Mouse (Mus musculus) C2C12 (cell line): ENCODE measurements around the gene Trp53tg5. TPM values are rescaled to one million over a fixed set of nuclear protein-coding genes. Genes with fewer than 3 reads are reported as not detected.

ENCODE experiments used
- H3K27me3 ChIP-seq: one replicate; pipeline ENCODE4 v1.6.1; 2011; ENCODE audit not compliant: control insufficient read depth, insufficient read depth, insufficient read length
- H3K36me3 ChIP-seq: one replicate; pipeline ENCODE4 v1.6.1; 2011; ENCODE audit not compliant: control insufficient read depth, insufficient read depth
- H3K4me3 ChIP-seq: one replicate; pipeline ENCODE4 v1.5.1; 2011; ENCODE audit warnings: mild to moderate bottlenecking, control low read depth; ENCODE audit not compliant: poor library complexity, insufficient read depth, severe bottlenecking
- H3K79me2 ChIP-seq: one replicate; pipeline ENCODE4 v1.6.1; 2011; ENCODE audit not compliant: control insufficient read depth, insufficient read depth
- H3K79me3 ChIP-seq: one replicate; pipeline ENCODE4 v1.6.1; 2011; ENCODE audit warnings: low read depth, control low read depth
- H3ac ChIP-seq: one replicate; pipeline ENCODE3; 2011; ENCODE audit warnings: low read depth; ENCODE audit not compliant: control insufficient read depth, insufficient read length
- CEBPB ChIP-seq: IDR thresholded peaks from one replicate; pipeline ENCODE4 v1.6.1; 2011; ENCODE audit warnings: low read depth, mild to moderate bottlenecking, control low read depth, moderate library complexity
- CTCF ChIP-seq: IDR thresholded peaks from one replicate; pipeline ENCODE4 v1.5.1; 2011; ENCODE audit not compliant: control insufficient read depth, insufficient read depth, insufficient read length
- FOSL1 ChIP-seq: IDR thresholded peaks from one replicate; pipeline ENCODE4 v1.8.0; 2011; ENCODE audit warnings: mild to moderate bottlenecking, low read length; ENCODE audit not compliant: poor library complexity, insufficient read depth, severe bottlenecking
- MAX ChIP-seq: IDR thresholded peaks from one replicate; pipeline ENCODE4 v1.6.1; 2011; ENCODE audit warnings: mild to moderate bottlenecking, control low read depth
- MYOD1 ChIP-seq: IDR thresholded peaks from one replicate; pipeline ENCODE4 v1.6.1; 2011; ENCODE audit warnings: low read depth; ENCODE audit not compliant: control insufficient read depth, insufficient read length
- MYOG ChIP-seq: IDR thresholded peaks from one replicate; pipeline ENCODE4 v1.6.1; 2011; ENCODE audit not compliant: control insufficient read depth, insufficient read length; ENCODE audit errors: extremely low read depth
- USF1 ChIP-seq: IDR thresholded peaks from one replicate; pipeline ENCODE4 v1.6.1; 2011; ENCODE audit warnings: low read depth, mild to moderate bottlenecking, control low read depth, moderate library complexity
- polyA plus RNA-seq: library from polyadenylated mRNA; unstranded; fragments of >200 nt; fragmentation: generic; extraction: Trizol; gene quantifications from one replicate; pipeline ENCODE4 v1.2.1, GENCODE M21; 2012; ENCODE audit warnings: missing spikeins

Gene Trp53tg5
- polyA plus RNA-seq, 1 experiment, result not detected

- Histone ChIP-seq H3K79me3 (no peaks in the 10 kb centered on the region), H3K36me3 (peaks cover 16% of the 10 kb centered on the region), H3K79me2 (no peaks in the 10 kb centered on the region), H3ac (no peak overlapping the region), H3K4me3 (no peak overlapping the region), H3K27me3 (no peaks in the 10 kb centered on the region)
- TF ChIP-seq USF1 (no peak), MYOD1 (no peak), MYOG (no peak), CEBPB (no peak), FOSL1 (no peak), CTCF (no peak), MAX (no peak)
These were observed 38.8 kb upstream of the Trp53tg5 start for GRCm38 (mm10) chr2:164512121-164512909.

DNA sequence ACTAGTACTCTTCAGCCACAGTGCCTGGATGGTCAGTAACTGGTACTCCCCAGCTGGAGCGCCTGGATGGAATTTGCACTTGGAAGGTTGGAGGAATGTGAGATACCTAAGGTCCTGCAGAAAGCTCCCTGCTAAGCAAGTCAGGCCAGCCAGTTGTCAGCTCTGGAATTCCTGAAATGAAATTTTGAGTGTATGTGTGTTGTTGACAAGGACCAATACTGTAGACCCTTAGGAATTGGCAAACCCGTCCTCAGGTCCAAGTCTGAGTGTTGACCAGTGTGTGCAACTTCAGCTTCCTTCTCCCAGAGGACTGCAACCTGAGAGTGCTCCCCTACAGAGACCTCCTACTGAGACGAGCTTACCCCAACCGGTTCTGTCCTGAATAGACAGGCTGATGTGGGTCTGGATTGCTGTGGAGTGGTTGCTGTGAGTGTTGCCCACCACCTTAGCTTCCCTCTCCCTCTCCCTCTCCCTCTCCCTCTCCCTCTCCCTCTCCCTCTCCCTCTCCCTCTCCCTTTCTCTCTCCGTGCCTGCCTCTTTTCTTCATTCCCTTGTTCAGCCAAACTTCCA, 37.2 kb upstream of the Trp53tg5 start:
- TF ChIP-seq MAX (no peak), CTCF (no peak), CEBPB (no peak), USF1 (no peak), MYOD1 (no peak), MYOG (no peak), FOSL1 (no peak)
- no peaks in the 10 kb centered on the region for H3K27me3 ChIP-seq
- no peak overlapping the region for H3ac ChIP-seq
- no peaks in the 10 kb centered on the region for H3K79me3 ChIP-seq
- peaks cover 27% of the 10 kb centered on the region for H3K36me3 ChIP-seq
- no peak overlapping the region for H3K4me3 ChIP-seq
- no peaks in the 10 kb centered on the region for H3K79me2 ChIP-seq

DNA sequence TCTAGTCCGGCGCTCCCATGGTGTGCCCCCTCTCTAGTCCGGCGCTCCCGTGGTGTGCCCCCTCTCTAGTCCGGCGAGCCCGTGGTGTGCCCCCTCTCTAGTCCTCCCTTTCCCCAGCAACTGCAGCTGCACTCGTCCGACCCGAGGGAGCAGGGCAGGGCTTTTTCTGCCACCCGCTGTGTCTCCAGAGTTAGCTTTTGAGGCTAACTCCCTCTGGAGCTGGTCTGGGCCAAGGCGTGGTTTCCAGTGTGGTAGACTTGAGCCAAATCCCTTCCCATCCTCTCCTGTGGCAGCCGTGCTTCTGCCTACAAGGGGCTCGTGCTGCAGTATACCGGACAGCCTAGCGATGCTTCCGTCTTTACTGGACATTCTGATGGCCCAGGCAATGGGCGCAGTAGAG, 34.3 kb upstream of the Trp53tg5 start:
- Histone ChIP-seq H3K36me3 (peaks cover 52% of the 10 kb centered on the region), H3K79me3 (no peaks in the 10 kb centered on the region), H3K27me3 (no peaks in the 10 kb centered on the region), H3K4me3 (no peak overlapping the region), H3K79me2 (no peaks in the 10 kb centered on the region), H3ac (no peak overlapping the region)
- TF ChIP-seq CTCF (no peak), CEBPB (no peak), MYOG (no peak), MYOD1 (no peak), USF1 (no peak), MAX (no peak)

DNA sequence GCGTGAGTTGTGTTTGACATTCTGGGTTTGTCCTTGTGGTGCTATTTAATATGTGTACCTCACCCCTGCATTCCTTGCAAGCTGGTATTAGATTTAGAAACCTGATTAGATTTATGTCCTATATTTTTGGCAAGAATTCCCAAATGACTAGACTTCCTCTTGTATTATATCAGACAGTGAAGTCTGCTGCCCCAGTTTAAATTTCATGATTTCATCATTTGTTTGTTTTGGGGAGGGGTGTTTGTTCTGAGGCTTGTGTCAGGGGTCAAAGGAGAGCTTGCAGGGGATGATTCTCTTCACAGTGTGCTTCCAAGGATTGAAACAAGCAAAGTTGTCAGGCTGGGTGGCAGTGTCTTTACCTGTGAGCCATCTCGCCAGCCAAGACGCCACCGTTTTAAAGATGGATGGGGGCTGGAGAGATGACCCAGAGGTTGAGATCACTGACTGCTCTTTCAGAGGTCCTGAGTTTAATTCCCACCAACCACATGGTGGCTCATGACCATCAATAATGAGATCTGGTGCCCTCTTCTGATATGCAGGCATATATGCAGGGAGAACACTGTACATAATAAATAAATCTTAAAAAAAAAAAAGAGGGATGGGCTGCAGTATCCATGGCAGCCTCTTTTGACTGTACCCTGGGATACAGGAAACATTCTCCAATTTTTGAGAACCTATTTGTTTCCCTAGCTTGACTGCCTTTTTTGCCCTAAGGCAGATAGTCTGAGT, 32.3 kb upstream of the Trp53tg5 start:
- TF ChIP-seq MYOG, result no peak
- no peak for TF ChIP-seq MAX
- no peak for TF ChIP-seq CTCF
- no peak for TF ChIP-seq FOSL1
- TF ChIP-seq MYOD1, result no peak
- no peak for TF ChIP-seq USF1
- no peak for TF ChIP-seq CEBPB
- Histone ChIP-seq H3K36me3 (peaks cover 71% of the 10 kb centered on the region), H3ac (no peak overlapping the region), H3K27me3 (no peaks in the 10 kb centered on the region), H3K79me2 (no peaks in the 10 kb centered on the region), H3K79me3 (no peaks in the 10 kb centered on the region), H3K4me3 (no peak overlapping the region)

DNA sequence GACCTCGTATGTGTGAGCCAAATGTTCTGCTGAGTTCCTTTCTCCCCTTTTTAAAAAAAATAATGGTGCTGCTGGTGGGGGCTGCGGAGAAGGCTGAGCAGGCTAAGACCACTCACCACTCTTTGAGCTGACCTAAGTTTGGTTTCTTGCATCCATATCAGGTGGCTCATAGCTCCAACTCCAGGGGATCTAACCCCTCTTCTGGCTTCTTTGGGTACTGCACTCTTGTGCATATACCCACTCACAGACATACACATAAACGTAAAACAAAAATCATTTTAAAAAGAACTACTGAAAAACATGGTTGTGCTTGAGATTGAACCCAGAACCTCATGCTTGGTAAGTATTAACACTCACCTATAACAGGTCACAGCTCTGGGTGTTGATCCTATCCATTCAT, 31.4 kb upstream of the Trp53tg5 start:
- H3K79me3 ChIP-seq, result no peaks in the 10 kb centered on the region
- H3ac ChIP-seq, result no peak overlapping the region
- H3K36me3 ChIP-seq, result peaks cover 67% of the 10 kb centered on the region
- H3K4me3 ChIP-seq, result no peak overlapping the region
- TF ChIP-seq MAX (no peak), CEBPB (no peak), CTCF (no peak), FOSL1 (no peak), MYOG (no peak), MYOD1 (no peak), USF1 (no peak)
- H3K79me2 ChIP-seq, result no peaks in the 10 kb centered on the region
- H3K27me3 ChIP-seq, result no peaks in the 10 kb centered on the region
